Mouse (Mus musculus) thymus, postnatal 14 days (tissue): ENCODE measurements around the gene Defb29.

Experiments used
- DNase-seq: peaks from one replicate; pipeline ENCODE4 v3.0.0; 2021

Defb29 gene

GRCm38 (mm10) chr2:152500204-152500862 lies 39.6 kb downstream of the Defb29 start:
- no peak for DNase-seq

- DNase-seq = no peak
Measured at GRCm38 (mm10) chr2:152498020-152498419, 41.9 kb downstream of the Defb29 start.

GRCm38 (mm10) chr2:152493151-152493550 lies 46.7 kb downstream of the Defb29 start:
- DNase-seq = no peak

- DNase-seq = no peak
Measured at GRCm38 (mm10) chr2:152490038-152490437, 49.9 kb downstream of the Defb29 start, which contains the start of gene Defb22. TSS of gene Defb22 (minus strand) at chr2:152490138.
